Mouse (Mus musculus) cerebellum, adult 2 months (tissue): ENCODE data around the gene AF067063.

Source experiments
- CTCF ChIP-seq: fragments of 200-500 bp; IDR thresholded peaks from 2 replicates; pipeline ENCODE4 v1.5.1; 2011; ENCODE audit warnings: low read depth, mild to moderate bottlenecking, control low read depth, low read length, moderate library complexity, borderline replicate concordance; ENCODE audit not compliant: insufficient read depth
- POLR2A ChIP-seq: fragments of 200-500 bp; IDR thresholded peaks from 2 replicates; pipeline ENCODE4 v1.6.1; 2011; ENCODE audit warnings: low read length, control low read depth, borderline replicate concordance; ENCODE audit not compliant: insufficient read depth

GRCm38 (mm10) chr13:119791580-119792135, 38.4 kb downstream of the AF067063 start:
- TF ChIP-seq CTCF (no peak), POLR2A (no peak)
